Mouse (Mus musculus): ENCODE data around the gene Dctd.
A peak's percentile ranks its signal among the peaks of the same experiment; 100 is the strongest.

The Dctd gene

DNA sequence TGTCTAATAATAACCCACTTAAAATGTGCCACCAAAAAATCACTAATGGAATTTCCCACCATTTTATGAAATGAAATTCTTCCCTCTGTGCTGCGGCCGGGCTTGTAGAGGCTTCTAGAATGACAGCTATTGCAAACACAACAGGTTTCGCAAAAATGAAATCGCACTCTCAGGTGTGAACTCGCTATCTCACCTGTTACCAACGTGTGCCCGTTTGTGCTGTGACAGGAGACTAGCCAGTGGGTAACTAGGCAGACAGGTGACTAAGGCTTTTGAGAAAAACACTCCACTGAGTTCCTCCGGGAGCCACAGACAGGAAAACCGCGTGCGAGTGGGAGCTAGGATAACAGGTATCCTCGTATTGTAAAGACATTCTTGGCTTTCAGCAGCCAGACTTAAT, at the start of gene Dctd:
TSS of gene Dctd (plus strand) at position 301 of the 400 bp plus-strand sequence.
- no peak for DNase-seq

DNA sequence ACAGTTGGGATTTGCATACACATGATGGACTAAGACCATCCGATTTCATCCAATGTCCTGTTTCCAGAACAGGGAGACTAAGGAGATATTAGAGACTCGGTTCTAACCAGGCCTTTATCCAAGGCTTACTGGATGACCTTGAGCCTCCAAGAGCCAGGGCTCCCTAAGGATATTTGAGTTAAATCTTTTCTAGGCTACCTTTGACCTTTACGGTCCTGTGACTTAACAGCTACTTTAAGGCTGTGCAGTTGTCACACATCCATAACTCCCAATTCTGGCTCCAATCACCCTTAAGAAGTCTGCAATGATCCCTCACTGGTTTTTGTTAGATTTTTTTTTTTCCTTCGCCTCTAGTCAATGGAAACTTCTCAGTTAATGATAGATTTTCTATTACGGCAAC, 45.3 kb upstream of the Dctd start:
- no peak for DNase-seq

GRCm38 (mm10) chr8:48063526-48064072, 35.3 kb upstream of the Dctd start:
- DNase-seq, result no peak

- DNase-seq, result no peak
Measured at GRCm38 (mm10) chr8:48074149-48074548, 24.7 kb upstream of the Dctd start.

- no peak for DNase-seq
Measured at GRCm38 (mm10) chr8:48082343-48082742, 16.5 kb upstream of the Dctd start.

GRCm38 (mm10) chr8:48090661-48091060, 8.2 kb upstream of the Dctd start:
- DNase-seq, result no peak

DNA sequence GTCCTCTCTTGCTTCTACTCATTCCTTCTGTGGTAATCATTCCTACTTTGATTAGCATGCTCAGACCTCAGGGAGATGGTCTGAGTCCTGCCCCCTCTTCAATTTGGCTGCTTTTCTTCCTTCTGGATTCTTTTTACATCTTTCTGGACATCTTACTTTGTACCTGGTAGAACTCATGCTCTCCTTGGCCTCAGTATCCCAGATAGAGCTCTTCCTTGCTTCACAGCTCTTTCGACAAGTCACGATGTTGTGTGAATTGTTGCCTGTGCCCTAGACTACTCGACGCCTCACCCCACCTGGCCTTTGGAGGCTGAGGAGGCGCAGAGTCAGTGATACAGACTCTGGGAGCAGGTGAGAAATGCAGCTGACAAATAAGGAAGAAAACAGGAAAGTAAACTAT, 3.5 kb upstream of the Dctd start:
- DNase-seq, result no peak

GRCm38 (mm10) chr8:48097131-48097794, 1.6 kb upstream of the Dctd start:
- peak; percentile 81 for DNase-seq

- no peak for DNase-seq
Measured at GRCm38 (mm10) chr8:48098081-48098639, 732 bp upstream of the Dctd start.

GRCm38 (mm10) chr8:48100100-48100787, 1.4 kb downstream of the Dctd start:
- DNase-seq, result no peak

DNA sequence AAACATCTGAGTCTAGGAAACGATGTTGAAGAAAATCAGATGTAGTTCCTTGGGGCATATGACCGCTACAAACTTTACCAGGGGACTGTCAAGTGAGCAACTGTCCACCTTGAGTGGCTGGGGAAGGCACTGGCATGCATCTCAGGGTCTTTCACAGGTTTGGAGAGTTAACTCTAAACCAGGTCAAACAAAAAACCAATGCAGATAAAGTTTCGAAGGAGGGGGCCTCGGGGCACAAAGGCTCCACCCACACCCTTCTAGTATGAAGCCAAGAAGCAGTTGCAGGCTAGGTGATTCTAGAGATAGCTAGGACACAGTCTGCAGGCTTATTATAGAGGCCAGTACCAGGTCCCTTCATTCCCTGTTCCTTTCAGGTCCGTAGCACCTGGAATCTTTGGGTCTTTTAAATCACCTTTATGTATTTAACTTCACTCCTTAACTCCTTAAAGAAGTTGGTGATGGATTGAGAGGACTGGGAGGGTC, 10.5 kb downstream of the Dctd start:
- DNase-seq, result no peak

DNA sequence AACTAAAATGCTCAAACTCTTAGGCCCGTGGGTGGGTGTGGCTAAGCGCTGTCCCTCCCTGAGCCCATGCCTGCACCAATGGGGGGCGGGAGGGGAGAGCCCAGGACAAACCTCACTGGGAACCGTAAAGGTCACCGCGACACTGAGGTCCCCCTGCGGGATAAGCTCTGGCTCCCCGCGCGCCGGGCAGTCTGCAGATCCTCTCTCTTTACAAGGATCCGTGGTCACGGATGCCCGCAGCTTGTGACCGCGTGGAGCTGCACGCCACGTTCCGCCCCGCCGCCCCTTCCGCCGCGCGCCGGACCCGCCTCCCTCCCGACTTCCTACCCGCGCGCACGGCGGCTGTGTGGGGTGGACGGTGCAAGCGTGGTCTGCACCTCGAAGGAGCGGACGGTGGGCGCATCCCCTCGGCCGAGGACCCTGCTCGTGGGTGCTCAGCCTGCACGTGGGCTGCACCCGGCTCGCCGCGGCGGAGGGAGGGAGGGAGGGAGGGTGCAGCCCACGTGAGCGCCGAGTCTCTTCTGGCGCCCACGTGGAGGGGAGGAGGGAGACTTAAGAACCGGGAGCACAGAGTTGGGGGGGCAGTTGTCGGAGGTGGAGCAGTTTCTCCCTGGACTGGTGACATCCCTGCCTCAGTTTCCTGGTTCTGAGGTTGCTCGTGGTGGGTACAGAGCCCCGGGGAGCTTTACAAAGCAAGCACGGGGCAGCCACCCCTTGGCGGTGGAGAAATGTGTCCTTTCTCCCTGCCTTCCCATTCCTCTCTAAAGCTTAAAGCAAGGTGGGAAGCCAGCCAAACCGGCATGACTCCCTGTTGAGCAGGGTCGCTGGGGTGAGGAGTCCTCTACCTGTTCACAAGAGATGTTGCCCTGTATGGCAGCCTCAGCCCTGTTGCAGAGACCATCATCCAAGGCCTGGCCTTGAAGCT, 11.2 kb downstream of the Dctd start:
- peak; percentile 70 for DNase-seq

DNA sequence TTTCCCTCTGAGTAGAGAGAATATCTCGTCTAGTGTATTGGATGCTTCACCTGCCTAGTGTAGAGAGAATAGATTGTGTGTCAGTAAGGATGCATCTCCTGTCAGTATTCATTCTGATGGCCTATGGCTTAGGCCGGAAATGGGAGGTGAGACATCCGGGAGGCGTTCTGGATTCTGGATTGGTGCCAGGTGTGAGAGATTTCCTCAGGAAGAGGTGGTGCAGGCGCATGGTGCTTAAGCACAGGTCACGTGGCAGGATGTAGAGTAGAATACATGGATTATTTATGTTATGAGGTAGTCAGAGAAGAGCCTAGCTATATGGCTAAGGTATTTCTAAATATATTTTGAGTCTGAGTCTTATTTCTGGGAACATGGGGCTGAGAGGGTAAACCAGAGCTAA, 15.7 kb downstream of the Dctd start:
- no peak for DNase-seq

- DNase-seq, result no peak
Measured at GRCm38 (mm10) chr8:48122991-48123390, 24.1 kb downstream of the Dctd start.

DNA sequence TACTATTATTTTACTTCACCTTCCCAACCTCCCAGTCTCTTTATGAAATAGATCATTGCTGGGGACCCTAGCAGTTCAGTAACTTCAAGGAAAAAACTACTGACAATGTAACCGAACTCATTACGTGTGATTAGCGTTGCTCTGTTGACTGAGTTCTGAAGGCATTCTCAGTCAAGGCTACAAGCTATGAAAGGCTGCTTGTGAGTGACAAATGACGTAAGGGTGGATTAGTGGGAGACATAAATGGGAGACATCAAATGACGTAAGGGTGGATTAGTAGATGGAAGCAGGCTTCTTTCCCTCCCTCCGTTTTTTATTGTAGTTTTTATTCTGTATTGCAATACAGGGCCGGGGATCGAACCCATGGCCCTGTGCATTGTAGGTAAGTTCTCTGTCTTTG, 26.0 kb downstream of the Dctd start:
- DNase-seq, result no peak

GRCm38 (mm10) chr8:48126954-48127353, 28.1 kb downstream of the Dctd start:
- no peak for DNase-seq

DNA sequence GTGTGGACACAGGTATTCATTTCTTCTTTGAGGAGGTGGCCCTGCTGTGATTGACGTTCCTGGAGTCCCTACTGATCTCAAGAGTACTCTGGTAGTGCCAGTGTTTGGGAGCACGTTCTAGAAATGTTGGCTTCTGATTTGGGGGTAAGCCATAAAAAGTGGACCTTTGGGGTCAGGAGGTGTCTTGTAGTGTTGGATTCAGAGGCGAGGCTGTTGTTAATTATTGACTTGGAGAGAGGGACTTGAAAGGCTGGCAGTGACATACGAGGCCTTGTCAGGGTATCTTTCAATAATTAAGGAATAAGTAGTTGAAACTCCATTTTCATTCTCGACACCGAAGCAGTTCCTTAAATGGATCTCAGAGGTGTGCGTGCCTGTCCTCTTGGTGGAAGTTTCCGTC, 31.4 kb downstream of the Dctd start:
- DNase-seq, result no peak

DNA sequence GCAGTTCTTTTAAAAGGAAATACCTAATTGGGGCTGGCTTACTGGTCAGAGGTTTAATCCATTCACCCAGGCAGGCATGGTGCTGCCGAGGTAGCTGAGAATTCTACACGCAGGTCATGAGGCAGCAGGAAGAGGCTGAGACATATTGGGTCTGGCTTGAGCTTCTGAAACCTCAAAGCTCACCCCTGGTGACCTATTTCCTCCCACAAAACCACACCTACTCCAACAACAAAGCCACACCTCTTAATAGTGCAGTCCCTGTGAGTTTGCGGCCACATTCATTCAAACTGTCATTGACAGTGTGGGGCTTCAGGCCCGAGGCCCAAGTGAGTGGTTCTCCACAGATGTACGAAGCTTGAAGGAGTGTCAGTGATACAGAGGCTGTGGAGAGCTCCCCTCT, 34.4 kb downstream of the Dctd start:
- DNase-seq, result no peak

DNA sequence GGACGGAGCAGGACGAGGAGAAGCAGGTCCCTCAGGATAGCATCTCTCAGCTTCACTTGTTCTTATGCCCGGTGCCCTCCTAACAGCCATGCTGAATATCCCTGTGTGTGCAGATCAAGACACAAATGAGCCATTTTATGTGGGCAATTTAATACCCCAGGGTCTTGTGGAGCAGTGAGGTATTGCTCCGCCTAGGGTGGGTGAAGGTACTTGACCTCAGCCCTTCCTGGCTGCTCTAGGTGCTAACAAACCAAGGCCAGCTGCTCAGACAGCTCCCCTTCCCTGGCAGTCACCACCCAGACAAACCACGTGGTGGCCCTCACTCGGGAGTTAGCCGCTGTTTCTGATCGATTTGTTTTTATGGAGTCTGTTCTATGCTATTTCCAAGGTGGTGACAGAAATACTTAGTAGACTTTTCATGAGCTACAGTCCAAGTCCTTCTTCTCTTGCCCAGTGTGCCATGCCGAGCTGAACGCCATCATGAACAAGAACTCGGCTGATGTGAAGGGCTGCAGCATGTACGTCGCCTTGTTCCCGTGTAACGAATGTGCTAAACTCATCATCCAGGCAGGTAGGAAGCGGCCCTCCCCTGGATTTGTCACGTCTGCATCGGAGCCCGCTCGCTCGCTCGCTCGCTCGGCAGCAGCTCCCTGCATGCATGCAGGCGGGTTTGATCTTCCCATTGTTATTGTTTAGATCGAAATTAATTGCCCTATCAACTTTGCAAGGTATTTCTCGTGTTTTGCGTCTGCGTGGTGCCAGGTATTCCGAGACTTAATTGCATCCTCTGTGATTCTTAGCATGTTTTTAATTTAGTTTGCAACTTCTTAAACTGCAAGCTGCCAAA, 38.1 kb downstream of the Dctd start:
- DNase-seq, result no peak

- DNase-seq, result no peak
Measured at GRCm38 (mm10) chr8:48137651-48137937, 38.7 kb downstream of the Dctd start.

DNA sequence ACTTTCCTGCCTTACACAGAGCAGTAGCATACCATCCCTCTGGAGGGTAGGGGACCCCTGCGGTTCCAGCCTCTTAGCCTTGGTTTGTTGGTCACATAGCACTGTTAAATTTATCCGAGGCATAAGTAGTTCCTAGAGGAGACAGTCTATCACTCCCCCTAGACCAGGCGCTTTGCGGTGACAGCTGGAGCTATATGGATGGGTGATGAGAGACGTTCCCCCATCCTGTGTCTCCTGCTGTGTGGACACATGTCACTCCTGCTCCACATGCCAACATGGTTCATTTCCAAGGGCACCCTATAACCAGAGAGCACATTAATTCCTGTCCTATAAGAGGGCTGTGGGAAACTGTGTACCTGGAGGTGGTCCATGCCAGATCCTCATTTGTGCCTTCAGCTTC, 42.1 kb downstream of the Dctd start:
- no peak for DNase-seq

DNA sequence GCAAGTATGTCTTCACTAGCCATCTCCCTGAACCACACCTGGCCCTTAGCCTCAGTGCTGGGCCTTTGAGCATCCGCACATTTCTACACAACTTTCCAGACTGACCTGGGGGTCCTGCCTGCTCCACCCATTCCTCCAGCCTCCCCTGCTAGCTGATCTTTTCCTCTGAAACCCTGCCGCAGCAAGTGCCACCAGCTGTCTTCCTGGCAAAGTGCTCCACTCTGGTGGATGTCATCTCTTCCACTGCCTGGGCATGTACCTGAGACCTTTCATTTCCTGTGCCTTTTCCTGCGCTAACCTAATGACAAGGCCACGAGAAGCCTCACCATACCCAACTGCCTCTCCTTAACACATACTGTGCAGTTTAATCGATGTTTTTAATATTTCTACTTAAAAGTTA, 46.9 kb downstream of the Dctd start:
- no peak for DNase-seq

Measured in right cerebral cortex, postnatal 25 days (tissue).